Mouse (Mus musculus) G1E (cell line): ENCODE measurements at regions not wholly inside any gene's neighbourhood (a gene's known extent, or its start where the extent isn't known, plus 50 kb on each side); places are given as distances from the start of the nearest gene placed in this dataset.

Source experiments
- CTCF ChIP-seq: IDR thresholded peaks from 2 replicates; pipeline ENCODE4 v1.5.1; 2012; ENCODE audit warnings: low read depth, low read length, inconsistent platforms, mixed read lengths
- GATA1 ChIP-seq: IDR thresholded peaks from 2 replicates; pipeline ENCODE4 v1.6.1; 2012; ENCODE audit warnings: borderline replicate concordance, low read length, inconsistent platforms, mixed read lengths
- GATA2 ChIP-seq: IDR thresholded peaks from 2 replicates; pipeline ENCODE4 v1.6.1; 2012; ENCODE audit warnings: low read depth, low read length, inconsistent platforms, borderline replicate concordance
- POLR2AphosphoS5 ChIP-seq: IDR thresholded peaks from 2 replicates; pipeline ENCODE4 v1.6.1; 2012; ENCODE audit warnings: low read depth, low read length, inconsistent platforms; ENCODE audit not compliant: insufficient replicate concordance
- TAL1 ChIP-seq: conservative IDR thresholded peaks from 2 replicates; pipeline ENCODE4 v1.6.1; 2012; ENCODE audit warnings: low read depth, low read length, inconsistent platforms, mixed read lengths

GRCm38 (mm10) chr5:91464876-91465508 is 52.4 kb upstream of the Parm1 start:
- TF ChIP-seq CTCF (no peak), POLR2AphosphoS5 (no peak), GATA1 (no peak), TAL1 (no peak), GATA2 (no peak)
